Mouse (Mus musculus) adrenal gland, adult 8-10 months (tissue): ENCODE data around the gene Klrg2. TPM values are rescaled to one million over a fixed set of nuclear protein-coding genes. Genes with fewer than 3 reads are reported as not detected.

Experiments
- DNase-seq: peaks from one replicate; pipeline ENCODE4 v3.0.0; 2022
- total RNA-seq, 4 experiments: library from RNA; stranded (reverse); gene quantifications; 2 replicates each; pipeline ENCODE4 v1.2.4; 2022

Klrg2 gene
- total RNA-seq, 4 experiments from 2014 or later: 3.7 to 9.4 (median 5.6) TPM

DNA sequence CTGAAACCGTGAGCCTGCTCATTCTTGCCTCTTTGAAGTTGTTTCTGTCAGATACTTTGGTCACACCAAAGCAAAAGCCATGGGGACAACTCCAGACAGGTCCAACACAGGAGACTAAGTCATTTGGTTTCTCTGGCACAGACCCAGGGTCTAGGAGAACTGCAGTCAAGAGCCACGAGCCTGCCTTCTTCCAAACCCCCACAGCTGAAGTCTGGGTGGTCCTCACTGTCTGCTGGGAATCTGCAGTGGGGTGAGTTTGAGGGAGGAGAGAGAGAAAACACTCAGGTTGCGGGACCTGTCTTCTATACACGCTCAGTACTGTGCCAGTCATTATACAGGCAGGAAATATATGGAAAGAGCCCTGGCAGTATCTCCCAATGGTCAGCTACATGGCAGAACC is 9.6 kb downstream of the Klrg2 start:
- no peak for DNase-seq

DNA sequence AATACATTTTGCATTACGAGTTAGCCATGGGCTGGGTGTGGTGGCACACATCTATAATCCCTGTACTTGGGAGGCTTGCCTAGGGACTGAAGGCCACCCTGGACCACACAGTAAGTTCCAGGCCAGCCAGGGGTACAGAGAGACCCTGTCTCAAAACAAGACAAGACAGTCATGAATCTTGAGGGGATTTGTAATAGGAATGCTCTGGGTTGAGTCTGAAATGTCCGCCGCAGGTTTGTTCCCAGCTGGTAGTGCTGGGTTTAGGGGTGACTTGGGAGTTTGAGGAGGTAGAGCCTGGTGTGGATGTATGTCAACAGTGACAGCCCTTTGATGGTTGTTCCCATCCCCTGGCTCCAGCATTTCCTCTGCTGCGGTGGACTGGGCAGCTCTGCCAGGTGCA is 10.0 kb downstream of the Klrg2 start:
- DNase-seq: no peak

DNA sequence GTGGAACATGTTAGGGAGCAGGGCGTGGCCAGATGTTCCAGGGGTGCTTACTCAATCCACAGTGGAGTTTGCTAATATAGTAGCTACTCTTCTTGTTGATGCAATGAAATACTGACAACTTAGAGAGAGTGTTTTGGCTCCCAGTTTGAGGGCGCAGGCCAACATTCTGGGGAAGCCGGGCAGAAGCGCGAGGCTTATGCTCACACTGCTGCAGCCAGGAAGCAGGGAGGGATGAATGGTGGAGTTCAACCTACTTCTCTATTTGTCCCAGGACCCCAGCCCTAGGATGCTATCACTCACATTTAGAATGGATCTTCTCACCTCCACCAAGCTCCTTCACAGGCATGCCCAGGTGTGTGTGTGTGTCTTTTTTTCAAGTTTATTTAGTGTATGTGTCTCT is 11.0 kb downstream of the Klrg2 start:
- DNase-seq: no peak

DNA sequence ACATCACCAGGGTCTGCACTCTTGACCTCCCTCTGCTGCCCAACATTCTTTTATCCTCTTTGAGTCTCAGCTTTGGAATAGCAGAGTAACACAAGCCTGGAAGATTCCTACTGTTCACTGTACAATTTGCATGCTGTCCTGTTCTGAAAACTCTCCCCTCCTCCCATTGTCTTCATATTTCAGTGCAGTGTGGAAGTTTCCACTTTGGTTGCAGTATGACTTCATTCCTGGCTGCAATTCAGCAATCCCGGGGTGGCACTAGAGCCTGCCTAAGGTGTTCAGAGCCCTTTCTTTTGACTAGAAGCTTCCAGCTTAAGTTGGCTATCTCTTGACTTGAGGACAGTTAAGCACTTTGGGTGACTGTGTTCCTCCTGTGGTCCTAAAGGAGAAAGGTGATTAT is 12.6 kb downstream of the Klrg2 start:
- DNase-seq: no peak

DNA sequence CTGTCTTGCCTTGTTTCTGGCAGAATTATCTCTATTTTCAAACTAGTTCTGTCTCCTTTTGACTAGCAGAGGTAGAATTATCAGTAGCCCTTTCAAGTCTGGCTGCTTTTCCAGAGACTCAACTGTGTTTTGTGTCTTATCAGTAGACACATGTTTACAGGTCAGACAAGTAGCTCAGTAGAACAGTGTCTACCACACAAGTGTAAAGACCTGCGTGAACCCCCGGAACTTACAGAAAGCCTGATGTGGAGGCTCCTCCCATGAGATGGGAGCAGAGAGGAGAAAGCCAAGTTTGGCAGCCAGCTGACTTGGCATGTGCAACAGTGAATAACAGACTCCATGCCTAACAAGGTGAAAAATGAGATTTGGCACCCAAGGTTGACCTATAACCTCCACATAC is 13.6 kb downstream of the Klrg2 start:
- DNase-seq: no peak

DNA sequence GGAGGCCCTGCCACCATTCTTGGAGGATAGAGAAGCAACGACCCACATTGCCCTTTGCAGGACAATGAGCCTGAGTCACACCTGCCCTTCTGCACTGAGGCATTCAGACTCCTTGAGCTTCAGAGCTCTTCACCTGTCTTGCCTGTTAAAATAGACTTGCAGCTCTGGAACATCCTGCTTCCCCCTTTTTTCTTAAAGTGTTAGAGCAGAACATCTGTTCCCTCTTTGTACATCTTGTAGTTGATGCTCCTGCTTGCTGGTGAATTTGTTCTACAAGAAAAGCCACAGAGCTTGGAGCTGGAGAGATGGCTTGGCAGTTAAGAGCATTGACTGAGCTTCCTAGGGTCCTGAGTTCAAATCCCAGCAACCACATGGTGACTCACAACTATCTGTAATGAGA is 14.6 kb downstream of the Klrg2 start:
- no peak for DNase-seq

DNA sequence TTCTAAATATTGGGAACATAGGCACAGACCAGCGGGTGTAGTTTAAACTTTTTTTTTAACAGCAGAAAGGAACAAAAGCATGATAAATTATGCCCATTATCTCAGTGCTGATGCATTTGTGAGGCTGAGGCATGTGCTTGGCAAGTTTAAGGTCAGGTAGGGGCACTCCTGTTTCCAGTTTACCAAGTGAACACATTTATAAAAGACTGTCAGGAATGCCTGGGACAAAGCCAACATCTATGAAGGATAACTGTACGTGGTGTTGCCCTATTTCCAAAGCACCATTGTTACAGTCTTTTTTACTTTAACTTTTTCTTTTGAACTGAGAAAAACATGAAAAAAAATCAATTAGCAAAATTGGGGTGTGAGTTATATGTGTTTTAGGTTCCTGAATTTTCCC is 27.1 kb downstream of the Klrg2 start:
- no peak for DNase-seq

DNA sequence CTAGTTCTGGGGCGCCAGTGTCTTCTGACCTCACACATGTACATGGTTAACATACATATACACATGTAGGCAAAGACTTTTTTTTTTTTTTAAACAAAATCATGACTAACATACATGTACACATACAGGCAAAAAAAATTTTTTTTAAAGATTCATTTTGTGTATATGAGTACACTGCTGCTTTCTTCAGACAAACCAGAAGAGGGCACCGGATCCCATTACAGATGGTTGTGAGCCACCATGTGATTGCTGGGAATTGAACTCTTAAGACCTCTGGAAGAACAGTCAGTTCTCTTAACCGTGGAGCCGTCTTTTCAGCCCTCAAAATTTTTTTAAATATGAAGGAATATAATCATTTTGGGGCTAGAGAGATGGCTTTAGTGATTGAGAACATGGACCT is 39.6 kb downstream of the Klrg2 start:
- no peak for DNase-seq

DNA sequence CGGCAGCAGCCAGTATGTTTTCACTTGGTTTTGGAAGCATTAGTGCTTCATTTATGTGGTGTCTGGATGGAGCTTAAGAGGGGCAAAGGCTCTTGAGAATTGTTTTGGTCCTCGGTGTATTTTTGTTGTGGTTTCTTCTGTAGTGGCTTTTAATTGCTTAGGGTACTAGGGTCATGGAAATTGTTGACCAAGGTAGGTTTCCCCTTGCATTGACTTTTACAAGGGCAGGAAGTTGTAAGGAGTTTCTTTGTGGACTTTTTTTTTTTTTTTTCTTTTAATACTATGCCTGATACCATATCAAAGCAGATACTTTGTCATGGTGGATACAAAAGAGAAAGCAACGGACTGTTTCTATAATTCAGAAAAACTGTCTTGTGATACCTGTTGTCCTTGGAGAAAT is 55.3 kb downstream of the Klrg2 start:
- DNase-seq: no peak

DNA sequence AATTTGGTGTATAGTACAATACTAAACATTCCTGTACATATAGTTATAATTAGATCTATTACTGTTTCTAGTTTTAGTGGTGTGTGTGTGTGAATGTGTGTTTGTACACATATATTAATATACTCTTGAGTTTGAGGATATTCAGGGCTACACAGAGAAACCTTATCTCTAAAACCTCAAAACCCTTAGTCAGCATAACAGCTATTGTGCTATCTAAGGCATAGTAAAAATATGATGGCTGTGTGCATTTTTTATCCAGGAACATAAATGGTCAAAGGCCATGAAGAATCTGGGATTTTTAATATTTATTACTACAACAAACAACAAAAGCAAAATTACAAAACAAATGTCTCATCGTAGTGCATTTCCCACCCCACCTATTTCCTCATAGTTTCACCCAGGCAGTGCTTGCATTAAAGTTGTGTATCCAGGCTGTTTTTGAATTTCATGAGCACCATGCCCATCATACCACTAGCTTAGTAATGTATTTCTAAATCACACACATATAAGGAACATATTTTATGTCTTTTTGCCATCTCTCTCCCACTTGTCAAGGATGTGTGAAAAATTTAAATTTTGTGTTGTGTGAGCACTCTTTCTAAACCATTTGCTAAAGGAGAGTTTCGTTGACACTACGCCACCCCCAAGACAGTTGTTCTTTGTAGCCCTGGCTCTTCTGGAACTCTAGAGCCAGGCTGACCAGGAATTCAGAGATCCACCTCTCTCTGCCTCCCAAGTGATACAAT is 56.8 kb downstream of the Klrg2 start:
- DNase-seq: no peak

DNA sequence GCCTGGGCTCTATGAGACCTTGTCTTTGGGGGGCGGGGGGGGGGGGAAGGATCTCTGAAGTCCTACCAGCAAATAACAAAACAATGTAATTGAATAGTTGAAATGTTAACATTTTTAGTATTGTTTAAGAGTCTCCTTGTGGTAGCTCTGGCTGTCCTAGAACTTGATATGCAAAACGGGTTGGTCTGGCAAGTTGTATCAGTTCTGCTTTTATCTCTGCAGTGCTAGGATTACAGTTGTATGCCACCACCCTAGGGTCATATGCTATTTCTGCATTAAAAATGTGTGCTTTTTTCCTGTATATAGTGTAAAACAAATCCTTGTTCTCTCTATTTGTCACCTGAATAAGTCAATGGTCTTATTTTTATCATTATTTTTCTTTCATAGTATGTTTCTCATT is 60.9 kb downstream of the Klrg2 start:
- DNase-seq: no peak

Other genes with a start within 250 kb of the Klrg2 start
- gene Ubn2, start 203.3 kb downstream of the Klrg2 start, total RNA-seq: 10 to 100 TPM; 26.2 to 50.5 (median 35.0) TPM
- gene Fmc1, start 103.7 kb downstream of the Klrg2 start, total RNA-seq: 100 to 1,000 TPM in 3 of 4 experiments, 10 to 100 TPM in 1; 81.7 to 106 (median 104) TPM
- 100 to 1,000 TPM; 137 to 303 (median 206) TPM for gene Luc7l2, start 85.9 kb downstream of the Klrg2 start, total RNA-seq
- 10 to 100 TPM in 1 of 4 experiments, 1 to 10 TPM in 3; 1.8 to 11.3 (median 3.1) TPM for gene Clec2l, start 25.8 kb upstream of the Klrg2 start, total RNA-seq
- gene Tbxas1, start 238.2 kb upstream of the Klrg2 start, total RNA-seq: 10 to 100 TPM in 2 of 4 experiments, 1 to 10 TPM in 2; 6.9 to 10.5 (median 9.8) TPM
- 100 to 1,000 TPM; 143 to 161 (median 151) TPM for gene Hipk2, start 238.9 kb upstream of the Klrg2 start, total RNA-seq